Mouse (Mus musculus): ENCODE results near the gene Bcl11a. TPM values are rescaled to one million over a fixed set of nuclear protein-coding genes. Genes with fewer than 3 reads are reported as not detected.

The Bcl11a gene
- polyA plus RNA-seq, 1 experiment: 24.2 TPM

GRCm38 (mm10) chr11:24129358-24130185 lies 51.7 kb downstream of the Bcl11a start:
- DNase-seq (ENCODE audit: low read depth in 1 of 2, low spot score in 2 of 2): no peak
- WGBS: 57% methylated on average over 5 of the region's 5 CpGs
- Histone ChIP-seq H3K4me3 (ENCODE audit: extremely low read depth, insufficient read depth, insufficient read length) (no peak overlapping the region), H3K36me3 (ENCODE audit: control insufficient read depth, insufficient read depth, low read length) (peaks cover 3% of the 10 kb centered on the region), H3K27me3 (ENCODE audit: control insufficient read depth, insufficient read depth, low read length) (no peaks in the 10 kb centered on the region), H3K4me1 (ENCODE audit: control insufficient read depth, insufficient read depth, insufficient read length) (peaks cover 48% of the 10 kb centered on the region; the same call in 1 of the 2 replicates), H3K27ac (ENCODE audit: insufficient read depth, low read length) (peak overlapping the region; percentile 55)
- TF ChIP-seq POLR2A (IDR thresholded peaks at IDR 0.05; ENCODE audit: low read depth, low read length): no peak
- no peak for TF ChIP-seq CTCF (IDR thresholded peaks at IDR 0.05; ENCODE audit: extremely low read depth, insufficient read depth, insufficient read length, insufficient replicate concordance)

- DNase-seq (ENCODE audit: low read depth in 1 of 2, low spot score in 2 of 2): no peak
- H3K27me3 ChIP-seq (ENCODE audit: control insufficient read depth, insufficient read depth, low read length): no peaks in the 10 kb centered on the region
- H3K27ac ChIP-seq (ENCODE audit: insufficient read depth, low read length): peak overlapping the region; percentile 55
- H3K4me1 ChIP-seq (ENCODE audit: control insufficient read depth, insufficient read depth, insufficient read length): peaks cover 45% of the 10 kb centered on the region; the same call in 1 of the 2 replicates
- no peak overlapping the region for H3K4me3 ChIP-seq (ENCODE audit: extremely low read depth, insufficient read depth, insufficient read length)
- peaks cover 3% of the 10 kb centered on the region for H3K36me3 ChIP-seq (ENCODE audit: control insufficient read depth, insufficient read depth, low read length)
- WGBS: 67% methylated on average over 7 of the region's 7 CpGs
- no peak for TF ChIP-seq POLR2A (IDR thresholded peaks at IDR 0.05; ENCODE audit: low read depth, low read length)
Observed at GRCm38 (mm10) chr11:24130186-24130760, 52.4 kb downstream of the Bcl11a start.

GRCm38 (mm10) chr11:24131818-24132217 lies 54.0 kb downstream of the Bcl11a start:
- TF ChIP-seq CTCF (IDR thresholded peaks at IDR 0.05; ENCODE audit: extremely low read depth, insufficient read depth, insufficient read length, insufficient replicate concordance) (no peak), POLR2A (IDR thresholded peaks at IDR 0.05; ENCODE audit: low read depth, low read length) (no peak)
- 12% methylated on average over 2 of the region's 2 CpGs for WGBS
- Histone ChIP-seq H3K4me1 (ENCODE audit: control insufficient read depth, insufficient read depth, insufficient read length) (peaks cover 54% of the 10 kb centered on the region; the same call in 1 of the 2 replicates), H3K36me3 (ENCODE audit: control insufficient read depth, insufficient read depth, low read length) (no peaks in the 10 kb centered on the region; the same call in 1 of the 2 replicates), H3K27me3 (ENCODE audit: control insufficient read depth, insufficient read depth, low read length) (no peaks in the 10 kb centered on the region), H3K4me3 (ENCODE audit: extremely low read depth, insufficient read depth, insufficient read length) (no peak overlapping the region), H3K27ac (ENCODE audit: insufficient read depth, low read length) (peak overlapping the region; percentile 40)
- peak; percentile 52 to 77 for DNase-seq (ENCODE audit: low read depth in 1 of 2, low spot score in 2 of 2)

GRCm38 (mm10) chr11:24132358-24132757 lies 54.5 kb downstream of the Bcl11a start:
- Histone ChIP-seq H3K36me3 (ENCODE audit: control insufficient read depth, insufficient read depth, low read length) (no peaks in the 10 kb centered on the region; the same call in 1 of the 2 replicates), H3K27ac (ENCODE audit: insufficient read depth, low read length) (peak overlapping the region; percentile 40), H3K4me3 (ENCODE audit: extremely low read depth, insufficient read depth, insufficient read length) (no peak overlapping the region), H3K27me3 (ENCODE audit: control insufficient read depth, insufficient read depth, low read length) (no peaks in the 10 kb centered on the region), H3K4me1 (ENCODE audit: control insufficient read depth, insufficient read depth, insufficient read length) (peaks cover 57% of the 10 kb centered on the region; the same call in 1 of the 2 replicates)
- TF ChIP-seq CTCF (IDR thresholded peaks at IDR 0.05; ENCODE audit: extremely low read depth, insufficient read depth, insufficient read length, insufficient replicate concordance): no peak
- no peak for TF ChIP-seq POLR2A (IDR thresholded peaks at IDR 0.05; ENCODE audit: low read depth, low read length)
- 79% methylated on average over 6 of the region's 6 CpGs for WGBS
- DNase-seq (ENCODE audit: low read depth in 1 of 2, low spot score in 2 of 2): no peak

- WGBS: 72% methylated on average over 2 of the region's 2 CpGs
- 0 out of 2 replicates have a peak overlapping the region, but pooled peaks have one; percentile 43 for H3K27ac ChIP-seq (ENCODE audit: insufficient read depth, low read length)
- no peak for DNase-seq (ENCODE audit: low read depth in 1 of 2, low spot score in 2 of 2)
Observed at GRCm38 (mm10) chr11:24132853-24133252, 55.0 kb downstream of the Bcl11a start.

GRCm38 (mm10) chr11:24133484-24133883 lies 55.6 kb downstream of the Bcl11a start:
- peaks cover 56% of the 10 kb centered on the region; the same call in 1 of the 2 replicates for H3K4me1 ChIP-seq (ENCODE audit: control insufficient read depth, insufficient read depth, insufficient read length)
- no peaks in the 10 kb centered on the region; the same call in 1 of the 2 replicates for H3K36me3 ChIP-seq (ENCODE audit: control insufficient read depth, insufficient read depth, low read length)
- peak overlapping the region; percentile 43; the same call in 1 of the 2 replicates for H3K27ac ChIP-seq (ENCODE audit: insufficient read depth, low read length)
- H3K27me3 ChIP-seq (ENCODE audit: control insufficient read depth, insufficient read depth, low read length): no peaks in the 10 kb centered on the region
- TF ChIP-seq CTCF (IDR thresholded peaks at IDR 0.05; ENCODE audit: extremely low read depth, insufficient read depth, insufficient read length, insufficient replicate concordance): no peak
- no peak for TF ChIP-seq POLR2A (IDR thresholded peaks at IDR 0.05; ENCODE audit: low read depth, low read length)
- DNase-seq (ENCODE audit: low read depth in 1 of 2, low spot score in 2 of 2): no peak
- WGBS: 42% methylated on average over 3 of the region's 3 CpGs
- H3K4me3 ChIP-seq (ENCODE audit: extremely low read depth, insufficient read depth, insufficient read length): no peak overlapping the region

More at GRCm38 (mm10) chr11:24132853-24133252, 55.0 kb downstream of the Bcl11a start:
- no peak overlapping the region for H3K4me3 ChIP-seq (ENCODE audit: extremely low read depth, insufficient read depth, insufficient read length)
- peaks cover 57% of the 10 kb centered on the region; the same call in 1 of the 2 replicates for H3K4me1 ChIP-seq (ENCODE audit: control insufficient read depth, insufficient read depth, insufficient read length)
- H3K27me3 ChIP-seq (ENCODE audit: control insufficient read depth, insufficient read depth, low read length): no peaks in the 10 kb centered on the region
- TF ChIP-seq POLR2A (IDR thresholded peaks at IDR 0.05; ENCODE audit: low read depth, low read length) (no peak), CTCF (IDR thresholded peaks at IDR 0.05; ENCODE audit: extremely low read depth, insufficient read depth, insufficient read length, insufficient replicate concordance) (no peak)
- no peaks in the 10 kb centered on the region; the same call in 1 of the 2 replicates for H3K36me3 ChIP-seq (ENCODE audit: control insufficient read depth, insufficient read depth, low read length)

Data from spleen, adult 2 months (tissue).